Mouse (Mus musculus): ENCODE measurements around the gene 1700015G11Rik.

GRCm38 (mm10) chr7:51972252-51972855 lies 43.2 kb downstream of the 1700015G11Rik start:
- TF ChIP-seq ETS1 (conservative IDR thresholded peaks at IDR 0.05; ENCODE audit: low read depth, low read length) (no peak), CTCF (conservative IDR thresholded peaks at IDR 0.05 in 1 of 2, IDR thresholded peaks at IDR 0.05 in 1 of 2; ENCODE audit: low read depth in 2 of 2, low read length in 2 of 2) (peak; percentile 35 to 69), RCOR1 (conservative IDR thresholded peaks at IDR 0.05; ENCODE audit: low read depth, low read length) (no peak)
